Mouse (Mus musculus) kidney, adult 2 months (tissue): ENCODE data around the gene Sox6.

Experiments used
- CTCF ChIP-seq: fragments of 200-500 bp; conservative IDR thresholded peaks from 2 replicates; pipeline ENCODE4 v1.5.1; 2011; ENCODE audit warnings: low read depth, mild to moderate bottlenecking, control low read depth, low read length, moderate library complexity, mixed read lengths; ENCODE audit not compliant: insufficient read depth, insufficient read length
- POLR2A ChIP-seq: fragments of 200-500 bp; IDR thresholded peaks from one replicate; pipeline ENCODE4 v1.6.1; 2011; ENCODE audit warnings: low read depth, low read length, control low read depth

DNA sequence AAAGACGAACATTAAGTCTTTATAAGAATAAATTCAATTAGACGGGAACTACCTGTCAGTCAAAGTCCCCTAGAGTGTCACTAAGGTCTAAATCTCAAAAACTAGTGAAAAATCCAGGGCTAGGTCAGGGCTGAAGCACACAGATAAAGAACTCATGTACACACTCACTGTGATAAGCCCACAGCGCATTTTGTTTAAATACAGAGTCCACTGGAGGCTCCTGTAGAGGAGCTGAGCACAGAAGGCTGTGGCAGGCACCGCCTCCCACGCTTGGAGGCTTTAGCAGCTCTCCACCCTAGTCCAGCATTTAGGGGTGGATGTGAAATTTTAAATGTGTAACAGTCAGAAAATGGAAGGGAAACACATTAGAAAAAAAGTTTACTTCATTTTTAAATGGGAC is 262.3 kb downstream of the Sox6 start:
- TF ChIP-seq POLR2A = no peak
- TF ChIP-seq CTCF = no peak
